Mouse (Mus musculus): ENCODE measurements around the gene Zfhx3. TPM values are rescaled to one million over a fixed set of nuclear protein-coding genes. Genes with fewer than 3 reads are reported as not detected.

The Zfhx3 gene
- polyA plus RNA-seq, 1 experiment from 2014 or later = 14.4 TPM

- Histone ChIP-seq H3K27ac (replicated peaks) (peak overlapping the region; percentile 100), H3K27me3 (ENCODE audit: low read depth, poor library complexity, severe bottlenecking) (no peaks in the 10 kb centered on the region), H3K4me3 (peak overlapping the region; percentile 89), H3K9me3 (replicated peaks) (no peaks in the 10 kb centered on the region), H3K36me3 (no peaks in the 10 kb centered on the region), H3K4me1 (peaks cover 86% of the 10 kb centered on the region)
- WGBS = 11% methylated on average over 7 of the region's 8 CpGs
- no peak for DNase-seq (ENCODE audit: low spot score)
Measured at GRCm38 (mm10) chr8:108708833-108709387, 766.5 kb downstream of the Zfhx3 start.

GRCm38 (mm10) chr8:108709441-108709840 lies 767.0 kb downstream of the Zfhx3 start:
- no peak for DNase-seq (ENCODE audit: low spot score)
- no peaks in the 10 kb centered on the region for H3K36me3 ChIP-seq
- no peaks in the 10 kb centered on the region for H3K27me3 ChIP-seq (ENCODE audit: low read depth, poor library complexity, severe bottlenecking)
- peak overlapping the region; percentile 100 for H3K27ac ChIP-seq (replicated peaks)
- 6% methylated on average over 2 of the region's 2 CpGs for WGBS
- peaks cover 92% of the 10 kb centered on the region for H3K4me1 ChIP-seq
- peak overlapping the region; percentile 89 for H3K4me3 ChIP-seq
- H3K9me3 ChIP-seq (replicated peaks) = no peaks in the 10 kb centered on the region

- DNase-seq (ENCODE audit: low spot score) = peak; percentile 70
- H3K4me1 ChIP-seq = peaks cover 98% of the 10 kb centered on the region
- peak overlapping the region; percentile 89 for H3K4me3 ChIP-seq
- no peaks in the 10 kb centered on the region for H3K27me3 ChIP-seq (ENCODE audit: low read depth, poor library complexity, severe bottlenecking)
- no peaks in the 10 kb centered on the region for H3K9me3 ChIP-seq (replicated peaks)
- H3K36me3 ChIP-seq = no peaks in the 10 kb centered on the region
- peak overlapping the region; percentile 100 for H3K27ac ChIP-seq (replicated peaks)
- 6% methylated on average over 13 of the region's 13 CpGs for WGBS
Measured at GRCm38 (mm10) chr8:108709928-108710606, 767.6 kb downstream of the Zfhx3 start.

GRCm38 (mm10) chr8:108710607-108711489 lies 768.4 kb downstream of the Zfhx3 start:
- under 1% methylated on average over 8 of the region's 8 CpGs for WGBS
- H3K9me3 ChIP-seq (replicated peaks) = no peaks in the 10 kb centered on the region
- peak overlapping the region; percentile 89 for H3K4me3 ChIP-seq
- peak overlapping the region; percentile 100 for H3K27ac ChIP-seq (replicated peaks)
- no peak for DNase-seq (ENCODE audit: low spot score)
- no peaks in the 10 kb centered on the region for H3K36me3 ChIP-seq
- peaks cover 100% of the 10 kb centered on the region for H3K4me1 ChIP-seq
- no peaks in the 10 kb centered on the region for H3K27me3 ChIP-seq (ENCODE audit: low read depth, poor library complexity, severe bottlenecking)

GRCm38 (mm10) chr8:108711490-108711793 lies 769.0 kb downstream of the Zfhx3 start:
- 23% methylated on average over 5 of the region's 5 CpGs for WGBS
- peak overlapping the region; percentile 100 for H3K27ac ChIP-seq (replicated peaks)
- H3K36me3 ChIP-seq = no peaks in the 10 kb centered on the region
- H3K4me1 ChIP-seq = peaks cover 100% of the 10 kb centered on the region
- H3K27me3 ChIP-seq (ENCODE audit: low read depth, poor library complexity, severe bottlenecking) = 0 out of 2 replicates have a peak, but pooled peaks cover 4% of the 10 kb centered on the region
- no peaks in the 10 kb centered on the region for H3K9me3 ChIP-seq (replicated peaks)
- no peak for DNase-seq (ENCODE audit: low spot score)
- H3K4me3 ChIP-seq = peak overlapping the region; percentile 89

- H3K4me3 ChIP-seq = peak overlapping the region; percentile 89
- no peak for DNase-seq (ENCODE audit: low spot score)
- WGBS = 5% methylated on average over 14 of the region's 14 CpGs
Measured at GRCm38 (mm10) chr8:108712001-108712411, 769.6 kb downstream of the Zfhx3 start.

GRCm38 (mm10) chr8:108712607-108713006 lies 770.2 kb downstream of the Zfhx3 start:
- no peaks in the 10 kb centered on the region for H3K36me3 ChIP-seq
- no peaks in the 10 kb centered on the region for H3K9me3 ChIP-seq (replicated peaks)
- 0 out of 2 replicates have a peak, but pooled peaks cover 4% of the 10 kb centered on the region for H3K27me3 ChIP-seq (ENCODE audit: low read depth, poor library complexity, severe bottlenecking)
- peaks cover 100% of the 10 kb centered on the region for H3K4me1 ChIP-seq
- H3K4me3 ChIP-seq = peak overlapping the region; percentile 89
- WGBS = 21% methylated on average over 4 of the region's 4 CpGs
- peak overlapping the region; percentile 100 for H3K27ac ChIP-seq (replicated peaks)
- DNase-seq (ENCODE audit: low spot score) = no peak

More at GRCm38 (mm10) chr8:108712001-108712411, 769.6 kb downstream of the Zfhx3 start:
- Histone ChIP-seq H3K27ac (replicated peaks) (peak overlapping the region; percentile 100), H3K27me3 (ENCODE audit: low read depth, poor library complexity, severe bottlenecking) (0 out of 2 replicates have a peak, but pooled peaks cover 4% of the 10 kb centered on the region), H3K4me1 (peaks cover 100% of the 10 kb centered on the region), H3K36me3 (no peaks in the 10 kb centered on the region), H3K9me3 (replicated peaks) (no peaks in the 10 kb centered on the region)

GRCm38 (mm10) chr8:108713346-108714142 lies 771.1 kb downstream of the Zfhx3 start:
- WGBS = 3% methylated on average over 19 of the region's 19 CpGs
- Histone ChIP-seq H3K4me1 (peaks cover 100% of the 10 kb centered on the region), H3K9me3 (replicated peaks) (no peaks in the 10 kb centered on the region), H3K4me3 (peak overlapping the region; percentile 89), H3K36me3 (no peaks in the 10 kb centered on the region), H3K27me3 (ENCODE audit: low read depth, poor library complexity, severe bottlenecking) (0 out of 2 replicates have a peak, but pooled peaks cover 4% of the 10 kb centered on the region), H3K27ac (replicated peaks) (peak overlapping the region; percentile 100)
- DNase-seq (ENCODE audit: low spot score) = no peak

GRCm38 (mm10) chr8:108714143-108714635 lies 771.7 kb downstream of the Zfhx3 start:
- peak overlapping the region; percentile 100 for H3K27ac ChIP-seq (replicated peaks)
- peaks cover 100% of the 10 kb centered on the region for H3K4me1 ChIP-seq
- no peaks in the 10 kb centered on the region for H3K36me3 ChIP-seq
- under 1% methylated on average over 21 of the region's 21 CpGs for WGBS
- no peaks in the 10 kb centered on the region for H3K9me3 ChIP-seq (replicated peaks)
- H3K27me3 ChIP-seq (ENCODE audit: low read depth, poor library complexity, severe bottlenecking) = peaks cover 8% of the 10 kb centered on the region; the same call in 1 of the 2 replicates
- H3K4me3 ChIP-seq = peak overlapping the region; percentile 89
- DNase-seq (ENCODE audit: low spot score) = no peak

GRCm38 (mm10) chr8:108714636-108715415 lies 772.4 kb downstream of the Zfhx3 start:
- DNase-seq (ENCODE audit: low spot score) = peak; percentile 87
- H3K4me3 ChIP-seq = peak overlapping the region; percentile 89
- no peaks in the 10 kb centered on the region for H3K9me3 ChIP-seq (replicated peaks)
- no peaks in the 10 kb centered on the region for H3K36me3 ChIP-seq
- peaks cover 100% of the 10 kb centered on the region for H3K4me1 ChIP-seq
- peaks cover 8% of the 10 kb centered on the region; the same call in 1 of the 2 replicates for H3K27me3 ChIP-seq (ENCODE audit: low read depth, poor library complexity, severe bottlenecking)
- peak overlapping the region; percentile 100 for H3K27ac ChIP-seq (replicated peaks)
- under 1% methylated on average over 61 of the region's 84 CpGs for WGBS

GRCm38 (mm10) chr8:108715416-108715948 lies 773.0 kb downstream of the Zfhx3 start:
- DNase-seq (ENCODE audit: low spot score) = no peak
- Histone ChIP-seq H3K36me3 (no peaks in the 10 kb centered on the region), H3K27me3 (ENCODE audit: low read depth, poor library complexity, severe bottlenecking) (peaks cover 8% of the 10 kb centered on the region; the same call in 1 of the 2 replicates), H3K9me3 (replicated peaks) (no peaks in the 10 kb centered on the region), H3K4me1 (peaks cover 100% of the 10 kb centered on the region), H3K4me3 (peak overlapping the region; percentile 89), H3K27ac (replicated peaks) (peak overlapping the region; percentile 100)
- 8% methylated on average over 10 of the region's 11 CpGs for WGBS
